Comparison of ENCODE assay signal across 19 mouse cellular contexts in the genomic region with DNA sequence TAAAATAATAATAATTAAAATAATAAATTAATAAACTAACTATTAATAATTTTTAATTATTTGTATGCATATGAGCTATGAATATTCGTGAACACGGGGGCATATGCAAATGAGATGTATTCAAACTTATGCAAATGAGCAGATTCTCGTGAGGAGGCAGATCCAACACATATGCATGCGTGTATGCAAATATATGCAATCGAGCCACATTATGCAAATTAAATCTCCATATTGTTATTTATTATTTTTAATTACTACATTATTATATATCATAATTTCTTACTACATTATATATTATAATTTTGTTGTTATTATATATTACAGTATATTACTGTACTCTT. TPM values are rescaled to one million over a fixed set of nuclear protein-coding genes. Genes with fewer than 3 reads are reported as not detected.
"Had no signal": no experiment of that assay in that cellular context is flagged by ENCODE, and none has a peak within 500 bp of the region (broad histone marks: within the 10 kb centered on the region; RNA-seq: fewer than 3 reads in every experiment).

No protein-coding gene starts in this region.

- H3K9me3 ChIP-seq: liver, embryonic 13.5 days had no signal

- H3K4me1 ChIP-seq: limb, embryonic 12.5 days; liver, embryonic 13.5 days had no signal

- H3K27me3 ChIP-seq: limb, embryonic 12.5 days; liver, embryonic 13.5 days had no signal

- H3K9ac ChIP-seq: limb, embryonic 12.5 days; liver, embryonic 13.5 days had no signal

- H3K4me2 ChIP-seq: limb, embryonic 12.5 days; liver, embryonic 13.5 days had no signal

- H3K4me3 ChIP-seq: limb, embryonic 12.5 days; liver, embryonic 13.5 days had no signal

- H3K27ac ChIP-seq: kidney, postnatal 0 days; limb, embryonic 12.5 days; liver, embryonic 13.5 days had no signal

- DNase-seq: kidney, adult 11 months; kidney, adult 9 months; kidney, postnatal 36 days; layer of hippocampus, adult 9-11 months; layer of hippocampus, postnatal 36 days; liver; liver, embryonic 13.5 days; lung, adult 18-20 months; right cerebral cortex, postnatal 4 days; spleen, adult 18-20 months; thymus, adult 18-20 months; thymus, postnatal 14 days had no signal

RNA-seq across cellular contexts. Expression of a gene that starts 21.8 kb away (rescaled TPM):
- total RNA-seq: layer of hippocampus, adult 18-20 months; layer of hippocampus, postnatal 36 days; left cerebral cortex, postnatal 36 days; megakaryocyte-erythroid progenitor cell, adult 5-6 weeks had no signal
- polyA plus RNA-seq: limb, embryonic 12.5 days; liver, embryonic 13.5 days; lung, embryonic 16.5 days; stomach, embryonic 14.5 days had no signal
